Mouse (Mus musculus): ENCODE data around the gene Gm9803.

DNA sequence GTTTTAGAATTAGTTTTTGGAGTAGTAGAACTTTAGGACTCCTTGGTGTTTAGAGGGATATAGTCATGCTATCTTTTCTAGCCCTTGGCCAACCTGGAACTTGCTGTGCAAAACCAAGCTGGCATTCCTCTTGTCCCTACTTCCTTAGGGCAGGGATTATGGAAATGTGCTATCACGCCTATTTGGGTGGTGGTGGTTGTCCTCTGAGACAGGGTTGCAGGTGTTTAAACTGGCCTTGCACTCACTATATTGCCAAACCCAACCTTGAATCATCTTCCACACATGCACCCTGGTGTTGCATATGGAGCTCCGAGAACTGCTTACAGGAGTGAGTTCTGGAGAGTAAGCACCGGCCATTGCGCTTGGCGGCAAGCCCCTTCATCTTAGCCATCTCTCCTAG, 41.9 kb upstream of the Gm9803 start:
- TF ChIP-seq CTCF (IDR thresholded peaks at IDR 0.05; ENCODE audit: control insufficient read depth, insufficient read depth, insufficient read length) (no peak), MYOD1 (IDR thresholded peaks at IDR 0.05; ENCODE audit: control insufficient read depth, insufficient read length, low read depth) (no peak), MYOG (IDR thresholded peaks at IDR 0.05; ENCODE audit: control insufficient read depth, extremely low read depth, insufficient read length) (no peak), USF1 (IDR thresholded peaks at IDR 0.05; ENCODE audit: low read depth) (no peak), MAX (IDR thresholded peaks at IDR 0.05) (no peak), CEBPB (IDR thresholded peaks at IDR 0.05; ENCODE audit: low read depth) (no peak), FOSL1 (IDR thresholded peaks at IDR 0.05; ENCODE audit: insufficient read depth, low read length, poor library complexity, severe bottlenecking) (no peak)
